Mouse (Mus musculus): Measurements from ENCODE around the gene Fam83e.

Fam83e gene

GRCm38 (mm10) chr7:45701607-45702006 is 19.4 kb upstream of the Fam83e start:
- no peak for DNase-seq (ENCODE audit: low read depth, low spot score)

- no peak for DNase-seq (ENCODE audit: low read depth, low spot score)
Observed at GRCm38 (mm10) chr7:45702316-45702715, 18.7 kb upstream of the Fam83e start.

- no peak for DNase-seq (ENCODE audit: low read depth, low spot score)
Observed at GRCm38 (mm10) chr7:45702809-45703520, 18.0 kb upstream of the Fam83e start.

- DNase-seq (ENCODE audit: low read depth, low spot score), result no peak
Observed at GRCm38 (mm10) chr7:45703521-45704033, 17.4 kb upstream of the Fam83e start.

- peak; percentile 82 for DNase-seq (ENCODE audit: low read depth, low spot score)
Observed at GRCm38 (mm10) chr7:45704046-45704559, 16.9 kb upstream of the Fam83e start.

GRCm38 (mm10) chr7:45704730-45705442 is 16.1 kb upstream of the Fam83e start, which contains the start of gene Dbp:
TSS of gene Dbp (plus strand) at chr7:45705088.
- peak; percentile 99 for DNase-seq (ENCODE audit: low read depth, low spot score)

GRCm38 (mm10) chr7:45705443-45705864 is 15.6 kb upstream of the Fam83e start:
- no peak for DNase-seq (ENCODE audit: low read depth, low spot score)

- DNase-seq (ENCODE audit: low read depth, low spot score), result no peak
Observed at GRCm38 (mm10) chr7:45705873-45706281, 15.1 kb upstream of the Fam83e start.

- no peak for DNase-seq (ENCODE audit: low read depth, low spot score)
Observed at GRCm38 (mm10) chr7:45706721-45707241, 14.2 kb upstream of the Fam83e start.

- no peak for DNase-seq (ENCODE audit: low read depth, low spot score)
Observed at GRCm38 (mm10) chr7:45707375-45707967, 13.5 kb upstream of the Fam83e start.

- DNase-seq (ENCODE audit: low read depth, low spot score), result no peak
Observed at GRCm38 (mm10) chr7:45708221-45708761, 12.7 kb upstream of the Fam83e start.

- DNase-seq (ENCODE audit: low read depth, low spot score), result no peak
Observed at GRCm38 (mm10) chr7:45709036-45709435, 12.0 kb upstream of the Fam83e start.

GRCm38 (mm10) chr7:45709677-45710355 is 11.2 kb upstream of the Fam83e start:
- DNase-seq (ENCODE audit: low read depth, low spot score), result no peak

- DNase-seq (ENCODE audit: low read depth, low spot score), result no peak
Observed at GRCm38 (mm10) chr7:45710477-45711191, 10.4 kb upstream of the Fam83e start.

- no peak for DNase-seq (ENCODE audit: low read depth, low spot score)
Observed at GRCm38 (mm10) chr7:45711316-45712021, 9.5 kb upstream of the Fam83e start.

GRCm38 (mm10) chr7:45712022-45712757 is 8.8 kb upstream of the Fam83e start:
- DNase-seq (ENCODE audit: low read depth, low spot score), result no peak

GRCm38 (mm10) chr7:45713396-45713795 is 7.6 kb upstream of the Fam83e start:
- DNase-seq (ENCODE audit: low read depth, low spot score), result no peak

- DNase-seq (ENCODE audit: low read depth, low spot score), result no peak
Observed at GRCm38 (mm10) chr7:45713881-45714520, 7.0 kb upstream of the Fam83e start.
